Mouse (Mus musculus) brain, embryonic 14.5 days (tissue): ENCODE results near the gene Ninj2.

ENCODE experiments used
- CTCF ChIP-seq: fragments of 200-500 bp; IDR thresholded peaks from 2 replicates; pipeline ENCODE4 v1.5.1; 2012; ENCODE audit warnings: inconsistent platforms, mild to moderate bottlenecking, moderate library complexity, borderline replicate concordance; ENCODE audit not compliant: insufficient read depth, insufficient read length; ENCODE audit errors: extremely low read depth
- POLR2A ChIP-seq: fragments of 200-500 bp; IDR thresholded peaks from 2 replicates; pipeline ENCODE4 v1.6.1; 2012; ENCODE audit warnings: mild to moderate bottlenecking, inconsistent platforms, borderline replicate concordance; ENCODE audit not compliant: poor library complexity, insufficient read depth, insufficient read length, severe bottlenecking; ENCODE audit errors: extremely low read depth

GRCm38 (mm10) chr6:120101221-120101620 is 8.1 kb downstream of the Ninj2 start:
- TF ChIP-seq POLR2A: no peak
- no peak for TF ChIP-seq CTCF
